Mouse (Mus musculus) megakaryocyte, embryonic 14.5 days (primary cell): ENCODE measurements around the gene Tenm4.

Experiments used
- FLI1 ChIP-seq: IDR thresholded peaks from 2 replicates; pipeline ENCODE4 v1.6.1; 2012; ENCODE audit warnings: low read length, inconsistent platforms, mixed read lengths
- GATA1 ChIP-seq: IDR thresholded peaks from 3 replicates; pipeline ENCODE4 v1.6.1; 2012; ENCODE audit warnings: mixed read lengths, low read length, inconsistent platforms, borderline replicate concordance

DNA sequence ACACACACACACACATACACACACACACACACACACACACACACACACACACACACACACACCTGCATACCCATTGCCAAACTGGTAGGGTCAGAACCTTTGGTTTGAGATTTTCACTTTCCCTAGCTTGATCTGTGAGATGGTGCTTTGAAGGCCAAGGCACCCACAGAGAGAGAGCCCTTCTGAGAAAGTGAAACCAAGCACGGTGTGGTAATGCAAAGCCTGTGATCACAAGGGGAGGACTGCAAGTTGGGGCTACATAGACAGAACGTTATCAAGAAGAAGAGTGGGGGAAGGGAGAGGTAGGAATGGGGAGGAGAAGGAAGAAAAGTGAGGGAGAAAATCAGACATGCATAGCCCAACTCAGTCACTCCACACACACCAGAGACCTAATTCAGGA is 285.6 kb downstream of the Tenm4 start:
- TF ChIP-seq GATA1 (no peak), FLI1 (no peak)
